Mouse (Mus musculus) liver, embryonic 14.5 days (tissue): Measurements from ENCODE around the gene Ccl27b.
"Not testable (repeated sequence)": the region's sequence is repeated elsewhere in the genome, so short reads cannot be mapped to it uniquely, and the experiment has no call there.

Experiments
- CTCF ChIP-seq: IDR thresholded peaks from 2 replicates; pipeline ENCODE4 v1.5.1; 2016; ENCODE audit warnings: antibody characterized with exemption, low read depth, control low read depth
- EP300 ChIP-seq: IDR thresholded peaks from 2 replicates; pipeline ENCODE4 v1.6.1; 2016; ENCODE audit warnings: antibody characterized with exemption, low read depth

DNA sequence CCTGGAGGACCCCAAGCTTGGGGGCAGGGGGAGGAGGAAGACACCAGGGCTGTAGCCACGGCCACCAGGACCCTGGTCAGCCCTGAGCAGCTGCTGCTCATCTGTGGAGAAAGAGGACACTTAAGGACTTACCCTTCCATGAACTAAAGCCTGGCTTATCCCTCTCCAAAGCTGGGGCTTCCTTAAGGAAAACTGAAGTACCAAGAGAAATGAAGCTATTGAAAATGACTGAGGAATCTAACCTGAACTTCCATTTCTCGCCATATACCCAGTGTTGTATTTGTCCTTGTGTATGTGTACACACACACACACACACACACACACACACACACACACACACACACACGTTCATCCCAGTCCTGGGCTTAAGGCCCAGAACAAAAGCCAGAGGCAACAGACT is 6.7 kb downstream of the Ccl27b start, which contains the start of gene Il11ra2:
- TF ChIP-seq EP300, CTCF: not testable (repeated sequence)
